Mouse (Mus musculus) E14TG2a.4 (cell line): ENCODE measurements around the gene Atp6v1c2.

Experiments used
- H3K27me3 ChIP-seq: 2 replicates; pipeline ENCODE4 v1.6.1; 2014; ENCODE audit warnings: low read length, control low read depth; ENCODE audit not compliant: insufficient read depth
- H3K36me3 ChIP-seq: 2 replicates; pipeline ENCODE4 v1.6.1; 2014; ENCODE audit warnings: low read length, control low read depth; ENCODE audit not compliant: insufficient read depth
- H3K4me1 ChIP-seq: replicated peaks from 2 replicates; pipeline ENCODE4 v1.6.1; 2014; ENCODE audit warnings: low read depth, low read length, control low read depth
- H3K4me3 ChIP-seq: replicated peaks from 2 replicates; pipeline ENCODE4 v1.5.1; 2014; ENCODE audit warnings: mild to moderate bottlenecking, low read length
- H3K9me3 ChIP-seq: 2 replicates; pipeline ENCODE4 v1.6.1; 2014; ENCODE audit warnings: low read length, control low read depth
- CTCF ChIP-seq: conservative IDR thresholded peaks from 2 replicates; pipeline ENCODE4 v1.5.1; 2014; ENCODE audit warnings: low read length
- NANOG ChIP-seq: IDR thresholded peaks from 2 replicates; pipeline ENCODE4 v1.6.1; 2014; ENCODE audit warnings: borderline replicate concordance, low read length, mixed read lengths
- POU5F1 ChIP-seq: IDR thresholded peaks from 2 replicates; pipeline ENCODE4 v1.6.1; 2014; ENCODE audit warnings: low read length, borderline replicate concordance

The Atp6v1c2 gene

DNA sequence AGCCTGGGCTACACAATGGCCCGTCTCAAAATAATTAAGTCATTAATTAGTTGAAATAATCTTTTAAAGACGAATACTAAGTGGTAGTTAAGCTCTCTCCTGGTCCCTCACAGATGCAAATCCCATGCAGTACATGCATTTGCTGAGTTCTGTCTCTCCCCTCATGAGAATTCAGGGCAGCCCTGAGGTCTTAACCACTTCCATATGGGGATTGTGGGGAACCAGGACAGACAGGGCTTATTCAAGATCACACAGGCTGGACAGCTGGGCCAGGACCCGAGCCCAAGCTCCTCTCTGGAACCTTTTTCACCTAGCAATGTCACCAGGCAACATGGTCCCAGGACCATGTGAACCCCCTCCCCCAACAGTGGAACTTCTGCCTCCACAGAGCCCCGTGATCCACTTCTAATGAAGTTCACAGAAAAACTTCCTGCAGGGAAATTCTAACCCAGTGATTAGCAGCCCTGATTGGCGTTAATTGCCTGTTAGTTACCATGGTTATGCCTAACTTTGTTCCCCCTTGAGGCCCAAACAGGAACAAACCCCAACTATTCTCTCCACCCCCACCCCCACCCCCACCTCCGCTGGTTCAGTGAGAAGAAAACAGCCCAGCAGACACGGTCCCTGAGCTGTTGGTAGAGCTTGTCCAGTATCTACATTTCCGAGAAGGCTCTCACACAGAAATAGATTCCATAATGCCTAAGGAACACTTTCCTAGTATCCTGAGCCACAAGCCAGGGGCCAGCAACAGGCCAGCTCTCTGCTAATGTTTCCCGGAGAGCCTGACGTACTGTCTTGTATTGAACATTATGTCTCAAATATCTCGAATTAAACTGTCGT, 90.4 kb downstream of the Atp6v1c2 start:
- TF ChIP-seq NANOG: no peak
- TF ChIP-seq POU5F1: no peak
- TF ChIP-seq CTCF: no peak
- no peaks in the 10 kb centered on the region for H3K9me3 ChIP-seq
- H3K36me3 ChIP-seq: no peaks in the 10 kb centered on the region
- H3K27me3 ChIP-seq: 0 out of 2 replicates have a peak, but pooled peaks cover 3% of the 10 kb centered on the region
- H3K4me1 ChIP-seq: no peaks in the 10 kb centered on the region
- no peak overlapping the region for H3K4me3 ChIP-seq

DNA sequence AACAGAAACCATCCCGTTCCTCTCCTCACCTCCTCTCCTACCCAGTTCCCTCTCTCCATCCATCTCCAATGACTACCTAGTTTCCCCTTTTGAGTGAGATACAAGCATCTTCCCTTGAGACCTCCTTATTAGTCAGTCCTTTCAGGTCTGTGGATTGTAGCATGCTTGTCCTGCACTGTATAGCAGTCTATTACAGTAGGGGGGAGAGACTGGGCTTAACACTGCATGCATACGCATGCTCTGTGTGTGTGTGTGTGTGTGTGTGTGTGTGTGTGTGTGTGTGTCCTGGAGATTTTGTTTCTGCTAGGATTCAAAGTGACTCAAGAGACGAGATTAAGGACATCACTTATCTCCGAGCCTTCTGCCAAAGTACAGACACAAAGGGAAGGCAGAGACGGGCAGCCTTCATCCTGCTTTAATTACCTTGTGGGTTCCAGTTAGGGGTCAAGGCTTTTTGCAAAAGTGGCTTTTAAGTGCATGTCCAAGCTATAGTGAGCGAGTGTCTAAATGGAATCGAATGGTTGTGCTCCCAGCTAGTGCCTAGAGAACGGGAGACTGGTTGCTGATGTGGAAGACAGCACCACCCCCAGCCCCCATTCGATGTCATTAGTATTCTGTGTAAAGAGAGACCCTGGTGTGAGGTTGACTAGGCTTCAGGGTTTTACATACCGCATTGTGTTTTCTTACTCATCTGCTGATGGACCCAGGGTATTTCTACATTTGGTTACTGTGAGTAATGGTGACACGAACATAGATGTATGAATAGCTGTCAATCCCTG, 93.4 kb downstream of the Atp6v1c2 start:
- H3K4me1 ChIP-seq: no peaks in the 10 kb centered on the region
- H3K9me3 ChIP-seq: no peaks in the 10 kb centered on the region
- TF ChIP-seq CTCF: no peak
- no peak for TF ChIP-seq NANOG
- TF ChIP-seq POU5F1: no peak
- H3K4me3 ChIP-seq: no peak overlapping the region
- H3K36me3 ChIP-seq: no peaks in the 10 kb centered on the region
- peaks cover 3% of the 10 kb centered on the region; the same call in 1 of the 2 replicates for H3K27me3 ChIP-seq
